Mouse (Mus musculus) heart, embryonic 14.5 days (tissue): ENCODE measurements around the gene Hcn3. TPM values are rescaled to one million over a fixed set of nuclear protein-coding genes. Genes with fewer than 3 reads are reported as not detected.

Experiments
- ATAC-seq: fragments of 200-750 bp; cut with Nextera tagmentation; 2 replicates; pipeline ENCODE4 v1.8.0; 2017; ENCODE audit warnings: low read depth, moderate TSS enrichment; ENCODE audit not compliant: insufficient number of reproducible peaks, insufficient read depth, low FRiP score
- H3K27ac ChIP-seq, 2 experiments: fragments of 200-500 bp in 1 of 2; fragments of 300-500 bp in 1 of 2; sonication (generic) in 1 of 2; replicated peaks in 1 of 2; 2 replicates each; pipeline ENCODE4 v1.5.1; 2012 to 2014; ENCODE audit warnings: low read depth in 2 of 2, low read length in 2 of 2, control low read depth in 1 of 2, mild to moderate bottlenecking in 1 of 2, mixed read lengths in 1 of 2; ENCODE audit not compliant: control insufficient read depth in 1 of 2, insufficient read depth in 1 of 2
- H3K27me3 ChIP-seq: fragments of 300-500 bp; sonication (generic); 2 replicates; pipeline ENCODE4 v1.6.1; 2014; ENCODE audit warnings: mild to moderate bottlenecking, low read length, control low read depth; ENCODE audit not compliant: control insufficient read depth, insufficient read depth
- H3K36me3 ChIP-seq: fragments of 300-500 bp; sonication (generic); 2 replicates; pipeline ENCODE4 v1.6.1; 2014; ENCODE audit warnings: mild to moderate bottlenecking, control low read depth, low read length, mixed read lengths; ENCODE audit not compliant: control insufficient read depth, insufficient read depth
- H3K4me1 ChIP-seq, 2 experiments: fragments of 200-500 bp in 1 of 2; fragments of 300-500 bp in 1 of 2; sonication (generic) in 1 of 2; 2 replicates each; pipeline ENCODE4 v1.6.1; 2012 to 2014; ENCODE audit warnings: low read length in 2 of 2, control low read depth in 1 of 2, mixed read lengths in 1 of 2; ENCODE audit not compliant: control insufficient read depth in 2 of 2, insufficient read depth in 2 of 2
- H3K4me2 ChIP-seq: fragments of 300-500 bp; sonication (generic); 2 replicates; pipeline ENCODE4 v1.6.1; 2014; ENCODE audit warnings: mild to moderate bottlenecking, low read length
- H3K4me3 ChIP-seq, 2 experiments: fragments of 200-500 bp in 1 of 2; fragments of 300-500 bp in 1 of 2; sonication (generic) in 1 of 2; 2 replicates each; pipeline ENCODE4 v1.5.1; 2012 to 2014; ENCODE audit warnings: low read length in 2 of 2, mild to moderate bottlenecking in 2 of 2, control low read depth in 1 of 2, low read depth in 1 of 2, moderate library complexity in 1 of 2; ENCODE audit not compliant: control insufficient read depth in 1 of 2, insufficient read depth in 1 of 2
- H3K9ac ChIP-seq: fragments of 300-500 bp; sonication (generic); 2 replicates; pipeline ENCODE4 v1.6.1; 2014; ENCODE audit warnings: mild to moderate bottlenecking, low read length
- H3K9me3 ChIP-seq: fragments of 300-500 bp; sonication (generic); 2 replicates; pipeline ENCODE4 v1.6.1; 2016; ENCODE audit warnings: low read length, control low read depth; ENCODE audit not compliant: control insufficient read depth
- WGBS: fragments of 180-500 bp; shearing (Covaris S2); extraction: QIAGEN DNeasy Blood & Tissue Kit; methylation state at CpG from one replicate; pipeline ENCODE4 v1.1.7; 2014; 5-methylcytosine and 5-hydroxymethylcytosine counted together
- polyA plus RNA-seq: library from polyadenylated mRNA; unstranded; fragments of >200 nt; fragmentation: Nextera tagmentation; extraction: Ambion mirVana; gene quantifications from 2 replicates; pipeline ENCODE4 v1.2.1, GENCODE M21; 2014

Hcn3 gene
- polyA plus RNA-seq, 1 experiment from 2014 or later: 0.27 TPM

DNA sequence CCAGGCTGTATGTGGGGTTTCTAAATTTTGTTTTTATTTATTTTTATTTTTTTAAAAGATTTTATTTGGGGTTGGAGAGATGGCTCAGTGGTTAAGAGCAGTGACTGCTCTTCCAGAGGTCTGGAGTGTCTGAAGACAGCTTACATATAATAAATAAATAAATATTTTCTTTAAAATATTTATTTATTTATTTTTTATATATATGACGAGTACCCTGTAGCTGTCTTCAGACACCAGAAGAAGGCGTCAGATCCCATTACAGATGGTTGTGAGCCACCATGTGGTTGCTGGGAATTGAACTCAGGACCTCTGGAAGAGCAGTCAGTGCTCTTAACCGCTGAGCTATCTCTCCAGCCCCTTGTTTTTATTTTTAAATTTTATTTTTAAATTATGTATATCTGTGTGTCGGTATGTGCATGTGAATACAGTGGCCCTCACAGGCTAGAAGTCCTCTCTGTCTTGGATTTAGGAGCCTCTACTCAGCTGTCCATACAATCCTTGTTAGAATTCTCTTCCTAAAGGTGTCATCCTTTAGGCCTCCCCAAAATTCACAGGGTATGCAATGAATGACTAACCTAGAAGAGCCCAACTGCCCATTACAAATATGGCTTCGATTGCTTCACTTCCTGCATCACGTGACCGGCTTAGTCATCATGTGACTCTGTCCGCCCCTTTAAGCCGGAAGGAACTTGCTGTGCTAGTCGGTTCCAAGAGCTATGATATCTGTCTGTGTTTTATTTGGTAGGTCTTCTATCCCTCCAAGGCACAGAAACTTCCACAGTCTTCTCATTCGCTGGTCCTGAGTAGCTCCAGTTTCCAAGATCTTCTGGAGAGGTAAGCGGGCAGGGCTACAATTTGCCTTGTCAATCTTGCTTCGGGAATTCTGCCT is 42.5 kb upstream of the Hcn3 start, which contains the start of gene Gba:
TSS of gene Gba (plus strand) at position 676 of the 889 bp plus-strand sequence.
- Histone ChIP-seq H3K27ac (peak within 1 kb of the TSS in 1 of 2 experiments; percentile 29; a peak in 2 of 4 replicates), H3K9me3 (no peaks in the 10 kb centered on the region)

GRCm38 (mm10) chr3:89199839-89200238 is 39.8 kb upstream of the Hcn3 start:
- no peak overlapping the region for H3K4me2 ChIP-seq
- ATAC-seq: no peak
- H3K4me3 ChIP-seq: no peak overlapping the region
- WGBS: 76% methylated on average over 3 of the region's 3 CpGs
- H3K9ac ChIP-seq: no peak overlapping the region
- no peaks in the 10 kb centered on the region for H3K27me3 ChIP-seq
- peaks cover 8 to 13% of the 10 kb centered on the region in 2 experiments for H3K4me1 ChIP-seq
- H3K9me3 ChIP-seq: no peaks in the 10 kb centered on the region
- H3K36me3 ChIP-seq: peaks cover 9% of the 10 kb centered on the region
- H3K27ac ChIP-seq: no peak overlapping the region

More for the DNA sequence above, 42.5 kb upstream of the Hcn3 start, which contains the start of gene Gba:
- 23% methylated on average over 13 of the region's 13 CpGs for WGBS
- peak; percentile 79 for ATAC-seq
- Histone ChIP-seq H3K9ac (peak within 1 kb of the TSS; percentile 69), H3K4me3 (peak within 1 kb of the TSS; percentile 58 to 61), H3K27me3 (no peaks in the 10 kb centered on the region), H3K36me3 (peaks cover 36% of the 10 kb centered on the region), H3K4me1 (peaks cover 4% of the 10 kb centered on the region in 2 experiments; a peak in 3 of 4 replicates), H3K4me2 (peak within 1 kb of the TSS; percentile 74)

GRCm38 (mm10) chr3:89195979-89196877 is 36.2 kb upstream of the Hcn3 start:
- Histone ChIP-seq H3K4me1 (peaks cover 4 to 9% of the 10 kb centered on the region in 2 experiments), H3K9me3 (no peaks in the 10 kb centered on the region), H3K27me3 (no peaks in the 10 kb centered on the region), H3K36me3 (no peaks in the 10 kb centered on the region), H3K4me2 (peak overlapping the region; percentile 84), H3K9ac (peak overlapping the region; percentile 82), H3K4me3 (peak overlapping the region; percentile 50 to 71), H3K27ac (peak overlapping the region; percentile 72 to 81)
- peak; percentile 93 for ATAC-seq
- 8% methylated on average over 33 of the region's 33 CpGs for WGBS

DNA sequence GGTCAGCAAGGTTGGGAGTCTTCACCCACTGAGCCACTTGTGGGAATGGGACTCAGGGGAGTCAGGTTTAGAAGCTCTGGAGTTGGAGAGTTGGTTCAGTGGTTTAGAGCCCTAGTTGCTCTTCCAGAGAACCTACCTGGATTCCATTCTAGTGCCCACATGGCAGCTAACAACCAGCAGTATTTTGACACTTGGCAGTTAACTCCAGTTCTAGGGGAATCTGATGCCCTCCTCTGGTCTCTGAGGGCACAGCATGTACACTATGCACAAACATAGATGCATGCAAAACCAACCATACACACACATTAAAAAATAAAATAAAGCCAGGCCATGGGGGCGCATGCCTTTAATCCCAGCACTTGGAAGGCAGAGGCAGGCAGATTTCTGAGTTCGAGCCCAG is 33.9 kb upstream of the Hcn3 start:
- no peak overlapping the region for H3K4me3 ChIP-seq
- 87% methylated on average over 2 of the region's 2 CpGs for WGBS
- H3K9ac ChIP-seq: no peak overlapping the region
- peaks cover 4 to 9% of the 10 kb centered on the region in 2 experiments for H3K4me1 ChIP-seq
- no peaks in the 10 kb centered on the region for H3K27me3 ChIP-seq
- H3K9me3 ChIP-seq: no peaks in the 10 kb centered on the region
- ATAC-seq: no peak
- H3K27ac ChIP-seq: no peak overlapping the region
- H3K36me3 ChIP-seq: no peaks in the 10 kb centered on the region
- no peak overlapping the region for H3K4me2 ChIP-seq

DNA sequence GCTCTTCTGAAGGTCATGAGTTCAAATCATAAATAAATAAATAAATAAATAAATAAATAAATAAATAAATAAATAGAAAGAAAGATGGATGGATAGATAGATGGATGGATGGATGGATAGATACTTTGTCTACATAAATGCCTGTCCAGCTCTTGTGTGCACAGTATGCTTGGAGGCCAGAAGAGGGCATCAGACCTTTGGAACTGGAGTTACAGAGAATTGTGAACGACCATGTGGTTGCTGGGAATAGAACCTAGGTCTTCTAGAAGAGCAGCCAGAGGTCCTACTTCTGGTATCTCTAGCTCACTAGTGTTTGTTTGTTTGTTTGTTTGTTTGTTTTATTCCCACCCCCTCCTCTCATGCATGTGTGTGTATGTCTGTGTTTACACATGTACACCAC is 33.4 kb upstream of the Hcn3 start:
- Histone ChIP-seq H3K27me3 (no peaks in the 10 kb centered on the region), H3K4me2 (no peak overlapping the region), H3K9ac (no peak overlapping the region), H3K36me3 (0 out of 2 replicates have a peak, but pooled peaks cover 4% of the 10 kb centered on the region), H3K9me3 (no peaks in the 10 kb centered on the region), H3K27ac (no peak overlapping the region), H3K4me1 (peaks cover 4 to 9% of the 10 kb centered on the region in 2 experiments), H3K4me3 (no peak overlapping the region)
- 84% methylated on average over 1 of the region's 1 CpGs for WGBS
- ATAC-seq: no peak

- ATAC-seq: no peak
- no peaks in the 10 kb centered on the region for H3K9me3 ChIP-seq
- no peak overlapping the region for H3K27ac ChIP-seq
- 75% methylated on average over 8 of the region's 8 CpGs for WGBS
- peaks cover 15% of the 10 kb centered on the region; the same call in 1 of the 2 replicates for H3K36me3 ChIP-seq
- no peaks in the 10 kb centered on the region for H3K27me3 ChIP-seq
- H3K4me1 ChIP-seq: peaks cover 0 to 2% of the 10 kb centered on the region in 2 experiments; a peak in 1 of 4 replicates
- no peak overlapping the region for H3K4me3 ChIP-seq
- H3K9ac ChIP-seq: no peak overlapping the region
- no peak overlapping the region for H3K4me2 ChIP-seq
Observed at GRCm38 (mm10) chr3:89190436-89190835, 30.4 kb upstream of the Hcn3 start.

DNA sequence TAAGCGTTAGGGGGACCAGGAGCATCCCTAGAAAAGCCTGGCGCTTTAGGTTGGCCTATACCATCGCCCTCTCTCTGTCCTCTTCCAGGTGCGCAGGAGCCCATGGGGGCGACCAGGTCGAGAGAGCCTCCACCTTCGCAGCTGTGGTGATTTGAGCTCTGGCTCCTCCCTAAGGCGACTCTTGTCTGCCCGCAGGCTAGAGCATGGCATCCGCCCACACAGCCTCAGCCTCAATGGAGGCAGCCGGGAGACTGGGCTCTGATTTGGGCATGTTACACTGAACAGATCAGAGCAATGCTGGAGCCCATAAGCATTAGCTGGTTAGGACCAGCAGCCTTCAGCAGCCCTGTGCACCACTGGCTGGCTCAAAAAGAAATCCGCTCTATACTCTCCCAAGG is 28.5 kb upstream of the Hcn3 start:
- Histone ChIP-seq H3K36me3 (peaks cover 15% of the 10 kb centered on the region; the same call in 1 of the 2 replicates), H3K4me3 (no peak overlapping the region), H3K27me3 (no peaks in the 10 kb centered on the region), H3K4me1 (peaks cover 6% of the 10 kb centered on the region in 2 experiments), H3K27ac (no peak overlapping the region), H3K9ac (no peak overlapping the region), H3K4me2 (no peak overlapping the region), H3K9me3 (no peaks in the 10 kb centered on the region)
- 70% methylated on average over 12 of the region's 12 CpGs for WGBS
- ATAC-seq: no peak
